13 mouse cellular contexts compared by ENCODE assay signal in genomic region chr1:87002545-87003168, GRCm38 (mm10).
DNase-seq lines count a peak whose midpoint lies in the region; ATAC-seq and TF ChIP-seq lines count a peak whose summit lies in the region.
"Had no signal": no experiment of that assay in that cellular context is flagged by ENCODE, and none has a peak within 500 bp of the region (broad histone marks: within the 10 kb centered on the region; RNA-seq: fewer than 3 reads in every experiment).

No protein-coding gene starts in this region.

- no peaks in the 10 kb centered on the region for H3K36me3 ChIP-seq in forebrain, embryonic 15.5 days
- no peaks in the 10 kb centered on the region for H3K36me3 ChIP-seq in hindbrain, postnatal 0 days (ENCODE audit: insufficient read depth, low read length)
- H3K36me3 ChIP-seq in kidney, embryonic 14.5 days (ENCODE audit: control insufficient read depth, insufficient read depth, low read length): no peaks in the 10 kb centered on the region
- H3K36me3 ChIP-seq: liver, embryonic 13.5 days had no signal

- no peak overlapping the region for H3K4me2 ChIP-seq in forebrain, embryonic 15.5 days (replicated peaks)
- no peak overlapping the region for H3K4me2 ChIP-seq in hindbrain, postnatal 0 days (ENCODE audit: low read depth, low read length)
- H3K4me2 ChIP-seq in kidney, embryonic 14.5 days (replicated peaks; ENCODE audit: low read depth, low read length): no peak overlapping the region
- H3K4me2 ChIP-seq: heart, embryonic 11.5 days; liver, embryonic 13.5 days had no signal

- TF ChIP-seq POLR2A in lung, adult 2 months (IDR thresholded peaks at IDR 0.05; ENCODE audit: borderline replicate concordance, extremely low read depth, low read depth, low read length): no peak

- TF ChIP-seq CTCF in hindbrain, postnatal 0 days (IDR thresholded peaks at IDR 0.05; ENCODE audit: low read depth): peak; percentile 40; the same call in 1 of the 2 replicates
- no peak for TF ChIP-seq CTCF in lung, adult 2 months (IDR thresholded peaks at IDR 0.05; ENCODE audit: insufficient read depth, low read length)

- H3K9ac ChIP-seq in forebrain, embryonic 15.5 days (replicated peaks): no peak overlapping the region
- H3K9ac ChIP-seq in hindbrain, postnatal 0 days (replicated peaks; ENCODE audit: low read length): no peak overlapping the region
- H3K9ac ChIP-seq in kidney, embryonic 14.5 days (ENCODE audit: low read depth, low read length): no peak overlapping the region
- H3K9ac ChIP-seq: liver, embryonic 13.5 days had no signal

- no peaks in the 10 kb centered on the region for H3K27me3 ChIP-seq in forebrain, embryonic 15.5 days
- no peaks in the 10 kb centered on the region for H3K27me3 ChIP-seq in hindbrain, postnatal 0 days (ENCODE audit: insufficient read depth, low read length)
- H3K27me3 ChIP-seq in kidney, embryonic 14.5 days (ENCODE audit: control insufficient read depth, insufficient read depth, low read length): no peaks in the 10 kb centered on the region
- H3K27me3 ChIP-seq: liver, embryonic 13.5 days had no signal

- H3K4me3 ChIP-seq in forebrain, embryonic 15.5 days: no peak overlapping the region
- H3K4me3 ChIP-seq in hindbrain, postnatal 0 days (ENCODE audit: low read length): no peak overlapping the region
- H3K4me3 ChIP-seq in lung, adult 2 months (replicated peaks; ENCODE audit: extremely low read depth, low read depth, low read length): no peak overlapping the region
- no peak overlapping the region for H3K4me3 ChIP-seq in kidney, embryonic 14.5 days (ENCODE audit: low read length)
- H3K4me3 ChIP-seq: liver, embryonic 13.5 days had no signal

- H3K27ac ChIP-seq in forebrain, embryonic 15.5 days (replicated peaks): no peak overlapping the region
- H3K27ac ChIP-seq in hindbrain, postnatal 0 days: peak overlapping the region; percentile 64
- H3K27ac ChIP-seq in kidney, embryonic 14.5 days (ENCODE audit: low read depth, low read length): no peak overlapping the region
- H3K27ac ChIP-seq: liver, embryonic 13.5 days had no signal

- 0 out of 2 replicates have a peak, but pooled peaks cover 5% of the 10 kb centered on the region for H3K4me1 ChIP-seq in forebrain, embryonic 15.5 days
- peaks cover 8% of the 10 kb centered on the region; the same call in 1 of the 2 replicates for H3K4me1 ChIP-seq in hindbrain, postnatal 0 days (ENCODE audit: insufficient read depth, low read length)
- H3K4me1 ChIP-seq in lung, adult 2 months (ENCODE audit: control insufficient read depth, insufficient read depth, low read length): peaks cover 2% of the 10 kb centered on the region; the same call in 1 of the 2 replicates
- 0 out of 2 replicates have a peak, but pooled peaks cover 4% of the 10 kb centered on the region for H3K4me1 ChIP-seq in kidney, embryonic 14.5 days (ENCODE audit: control insufficient read depth, insufficient read depth, low read length)
- H3K4me1 ChIP-seq: liver, embryonic 13.5 days had no signal

- peak; percentile 47 for DNase-seq in embryo, embryonic 9.5 days (ENCODE audit: extremely low spot score)
- DNase-seq in hindbrain, postnatal 0 days (ENCODE audit: low spot score): peak; percentile 69
- DNase-seq in neural tube, embryonic 10.5 days (ENCODE audit: extremely low spot score, low spot score): peak; percentile 50
- DNase-seq in lung, adult 2 months: no peak
- DNase-seq in kidney, postnatal 10 days: no peak
- DNase-seq in cerebellum, postnatal 10 days: no peak
- DNase-seq: adrenal gland, postnatal 25 days; cerebellum, postnatal 36 days; layer of hippocampus, adult 9-11 months; liver, embryonic 13.5 days had no signal

- ATAC-seq in forebrain, embryonic 15.5 days (replicated peaks): peak; percentile 55
- ATAC-seq in hindbrain, postnatal 0 days: peak; percentile 91
- ATAC-seq in kidney, embryonic 14.5 days (ENCODE audit: low FRiP score, low TSS enrichment): no peak

- H3K9me3 ChIP-seq in forebrain, embryonic 15.5 days: no peaks in the 10 kb centered on the region
- H3K9me3 ChIP-seq in hindbrain, postnatal 0 days (ENCODE audit: low read length): no peaks in the 10 kb centered on the region
- H3K9me3 ChIP-seq in kidney, embryonic 14.5 days (ENCODE audit: control insufficient read depth, low read length): no peaks in the 10 kb centered on the region
- H3K9me3 ChIP-seq: liver, embryonic 13.5 days had no signal

- WGBS in forebrain, embryonic 15.5 days: 32% methylated on average over 9 of the region's 9 CpGs
- 27% methylated on average over 9 of the region's 9 CpGs for WGBS in hindbrain, postnatal 0 days
- WGBS in lung, adult 2 months: 74% methylated on average over 9 of the region's 9 CpGs
- WGBS in kidney, embryonic 14.5 days: 25% methylated on average over 9 of the region's 9 CpGs

Comparison
In these comparisons a context has a peak if more than half of its experiments do, and no peak if none do; other contexts are left out.
1. DNase-seq: peak in embryo, embryonic 9.5 days (single experiment), hindbrain, postnatal 0 days (single experiment) and neural tube, embryonic 10.5 days (single experiment); none in lung, adult 2 months (single experiment), kidney, postnatal 10 days (single experiment) and cerebellum, postnatal 10 days (0 of 2).